Mouse (Mus musculus) adrenal gland, postnatal 14 days (tissue): ENCODE measurements at regions not wholly inside any gene's neighbourhood (a gene's known extent, or its start where the extent isn't known, plus 50 kb on each side); places are given as distances from the start of the nearest gene placed in this dataset.

ENCODE experiments used
- DNase-seq: peaks from one replicate; pipeline ENCODE4 v3.0.0; 2021; ENCODE audit warnings: mixed read lengths

DNA sequence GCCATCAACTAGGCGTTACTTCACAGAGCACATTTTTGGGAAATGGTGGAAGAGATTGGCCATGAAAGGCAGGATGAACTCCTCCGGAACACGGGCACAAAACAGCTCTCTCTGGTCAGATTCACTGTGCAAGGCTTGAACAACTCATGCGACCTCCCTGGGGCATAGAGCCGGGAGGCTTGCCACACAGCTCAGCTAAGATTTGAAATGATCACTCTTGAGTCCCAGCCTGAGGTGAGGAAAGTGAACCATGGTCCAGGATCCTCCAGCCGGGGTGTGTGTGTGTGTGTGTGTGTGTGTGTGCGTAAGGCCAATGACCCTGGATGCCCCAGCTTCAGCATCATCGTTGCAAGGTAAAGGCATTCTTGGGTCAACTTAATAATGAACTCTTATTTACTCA, 237.5 kb downstream of the Gm45692 start:
- DNase-seq, result peak; percentile 36

DNA sequence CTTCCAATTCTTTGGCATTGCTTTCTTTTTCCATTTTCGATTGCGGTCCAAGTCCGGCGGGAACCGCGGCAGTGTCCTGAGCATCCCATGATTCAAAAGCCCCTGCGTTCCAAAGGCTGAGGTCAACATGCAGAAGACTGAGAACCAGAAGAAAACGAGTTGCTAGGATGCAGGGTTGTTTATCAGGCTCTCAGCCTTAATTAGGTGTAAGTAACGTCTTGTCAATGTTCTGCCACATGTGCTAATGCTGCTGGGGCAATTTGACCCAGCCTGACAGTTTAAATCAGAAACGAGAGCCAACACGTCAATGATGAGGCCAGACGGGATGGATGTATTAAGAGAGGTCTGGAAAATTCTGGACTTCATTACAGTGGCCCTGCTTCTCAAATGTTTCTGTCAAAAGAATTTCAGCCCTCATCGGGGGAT, 239.4 kb downstream of the Gm45692 start:
- DNase-seq, result no peak

DNA sequence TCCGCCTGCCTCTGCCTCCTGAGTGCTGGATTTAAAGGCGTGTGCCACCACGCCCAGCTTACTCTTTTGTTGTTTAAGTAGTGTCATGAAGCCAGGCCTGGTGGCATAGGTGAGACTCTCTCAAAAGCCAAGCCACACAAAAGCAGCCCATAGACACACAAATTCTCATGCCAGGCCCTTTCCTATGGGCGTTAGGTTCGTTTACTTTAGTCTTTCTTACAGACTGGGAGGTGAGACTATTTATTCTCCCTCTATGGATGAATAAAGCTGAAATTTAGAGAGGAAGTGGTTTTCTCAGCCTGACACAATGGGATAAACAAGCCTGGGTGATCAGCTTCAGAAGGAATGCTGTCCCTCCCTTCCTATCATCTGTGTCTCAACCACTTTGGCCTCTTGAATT, 243.0 kb downstream of the Gm45692 start:
- DNase-seq, result no peak

GRCm38 (mm10) chr8:26363616-26364015, 244.3 kb downstream of the Gm45692 start:
- no peak for DNase-seq

- no peak for DNase-seq
Measured at GRCm38 (mm10) chr8:26364637-26365036, 245.3 kb downstream of the Gm45692 start.

DNA sequence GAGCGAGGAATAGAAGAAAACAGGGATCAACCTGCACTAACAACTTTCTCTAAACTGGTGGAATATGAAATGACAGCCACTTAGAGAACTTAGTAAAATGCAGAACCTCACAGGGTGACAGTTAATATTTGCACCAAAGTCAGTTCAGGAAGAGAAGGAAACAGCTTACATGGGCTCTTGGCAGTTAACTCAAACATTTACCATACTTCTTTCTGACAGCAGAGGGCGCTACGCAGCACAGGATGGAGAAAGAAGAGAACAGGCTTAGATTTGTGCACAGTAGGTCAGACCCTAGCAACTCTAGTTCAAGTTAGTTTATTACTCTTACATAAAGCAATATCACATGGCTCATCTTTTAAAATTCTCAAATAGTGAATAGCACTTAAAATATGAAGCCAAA, 261.3 kb downstream of the Gm45692 start:
- peak; percentile 80 for DNase-seq

GRCm38 (mm10) chr8:26382426-26382825, 263.1 kb downstream of the Gm45692 start:
- peak; percentile 17 for DNase-seq

DNA sequence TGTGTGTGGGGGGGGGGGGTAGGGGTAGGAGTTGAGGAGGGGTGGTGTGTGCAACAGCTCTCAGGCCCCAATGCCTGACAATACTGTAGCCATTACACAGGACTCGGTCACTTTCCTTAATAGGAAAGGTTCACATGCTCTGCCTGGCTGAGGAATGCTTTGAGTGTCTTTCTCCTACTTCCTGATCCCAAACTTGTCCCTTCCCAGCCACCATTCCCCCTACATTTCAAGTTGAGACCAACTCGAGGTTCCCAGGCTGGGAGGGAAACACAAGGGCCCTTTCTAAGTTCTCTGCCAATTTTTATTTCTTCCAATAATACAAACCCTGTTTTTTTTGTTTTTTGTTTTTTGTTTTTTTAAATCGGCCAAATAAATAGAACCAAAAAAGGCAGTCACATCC, 264.6 kb downstream of the Gm45692 start:
- no peak for DNase-seq

DNA sequence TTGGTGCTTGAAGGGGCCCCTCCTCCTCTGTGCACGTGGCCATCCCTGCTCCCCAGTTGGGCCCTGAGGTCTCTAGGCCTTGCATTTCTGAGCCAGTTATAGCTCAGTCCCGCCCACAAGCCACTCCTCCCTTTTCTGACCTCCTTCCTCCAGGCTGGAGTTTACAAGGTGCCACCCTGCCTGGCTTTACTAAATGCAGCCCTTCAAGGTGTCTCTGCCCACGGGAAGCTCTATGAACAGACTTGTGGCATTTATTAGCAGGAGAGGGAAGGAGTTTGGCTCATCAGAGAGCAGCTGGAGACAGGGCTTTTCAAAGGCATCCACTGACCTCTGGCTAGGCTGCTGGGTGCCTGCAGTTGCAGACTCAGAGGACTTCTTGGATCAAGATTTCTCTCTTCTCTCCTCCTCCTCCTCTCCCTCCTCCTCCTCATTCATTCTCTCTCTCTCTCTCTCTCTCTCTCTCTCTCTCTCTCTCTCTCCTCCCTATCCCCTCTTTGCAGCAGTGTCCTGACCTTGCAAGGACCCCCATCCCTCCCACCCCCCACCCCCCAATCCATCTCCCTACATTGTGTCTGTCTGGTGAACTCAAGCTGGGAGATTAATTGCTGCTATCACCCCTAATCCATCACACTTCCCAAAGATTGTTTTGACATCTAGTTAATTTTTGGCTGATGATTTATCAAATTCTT, 265.1 kb downstream of the Gm45692 start:
- peak; percentile 67 for DNase-seq

DNA sequence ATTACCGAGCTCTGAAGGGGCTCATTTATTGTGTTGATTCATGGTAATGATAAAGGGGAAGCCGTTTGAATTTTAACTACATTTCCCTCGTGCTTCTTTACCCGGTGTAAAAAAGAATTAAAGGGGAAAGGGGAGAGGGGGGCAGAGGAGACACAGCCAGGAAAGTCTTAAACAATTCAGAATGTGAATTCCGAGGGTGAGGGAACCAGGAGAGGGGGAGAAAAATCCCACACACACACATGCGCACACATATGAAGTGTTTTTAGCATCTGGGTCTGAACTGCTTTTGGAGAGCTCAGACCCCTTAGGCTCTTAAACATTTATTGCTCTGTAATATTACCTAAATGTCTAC, 265.6 kb downstream of the Gm45692 start:
- no peak for DNase-seq

DNA sequence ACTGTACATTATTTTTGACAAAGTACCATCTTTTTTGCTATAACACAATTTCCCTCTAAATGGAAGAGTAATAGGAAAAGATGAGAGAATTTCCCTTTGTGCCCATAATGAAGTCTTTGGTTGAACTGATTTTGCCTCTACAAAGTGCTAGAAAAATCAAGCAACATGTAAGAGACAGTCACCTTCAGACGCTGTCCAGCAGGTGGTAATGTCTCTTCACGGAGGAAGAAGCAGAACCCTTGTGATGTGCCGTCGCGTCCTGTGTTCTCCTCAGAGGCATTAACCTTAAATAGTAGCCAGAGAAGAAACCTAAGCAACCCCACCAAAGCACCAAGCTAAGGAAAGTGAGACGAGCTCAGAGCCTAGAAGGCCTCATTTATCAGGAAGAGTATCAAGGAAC, 275.7 kb downstream of the Gm45692 start:
- peak; percentile 29 for DNase-seq

DNA sequence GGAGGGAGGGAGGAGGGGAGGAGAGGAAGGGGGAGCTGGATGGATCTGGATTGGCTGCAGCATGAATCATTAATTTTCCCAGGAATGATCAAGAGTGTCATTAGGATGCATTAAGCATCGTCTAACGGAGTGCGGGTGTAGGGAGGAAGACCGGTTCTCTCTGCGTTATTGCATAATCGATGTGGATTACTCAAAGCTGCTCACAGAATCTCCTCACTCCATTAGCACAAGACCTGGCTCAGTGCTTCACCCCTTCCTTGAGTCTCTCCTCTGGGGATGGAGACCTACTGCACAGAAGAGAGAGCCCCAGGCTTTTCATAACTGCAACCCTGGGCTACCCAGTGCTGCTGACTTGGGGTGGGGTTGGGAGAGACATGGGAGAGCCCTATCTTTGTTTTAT, 300.7 kb downstream of the Gm45692 start:
- no peak for DNase-seq

- no peak for DNase-seq
Measured at GRCm38 (mm10) chr8:26420536-26420935, 301.2 kb downstream of the Gm45692 start.

- no peak for DNase-seq
Measured at GRCm38 (mm10) chr8:26427311-26427710, 308.0 kb downstream of the Gm45692 start.

DNA sequence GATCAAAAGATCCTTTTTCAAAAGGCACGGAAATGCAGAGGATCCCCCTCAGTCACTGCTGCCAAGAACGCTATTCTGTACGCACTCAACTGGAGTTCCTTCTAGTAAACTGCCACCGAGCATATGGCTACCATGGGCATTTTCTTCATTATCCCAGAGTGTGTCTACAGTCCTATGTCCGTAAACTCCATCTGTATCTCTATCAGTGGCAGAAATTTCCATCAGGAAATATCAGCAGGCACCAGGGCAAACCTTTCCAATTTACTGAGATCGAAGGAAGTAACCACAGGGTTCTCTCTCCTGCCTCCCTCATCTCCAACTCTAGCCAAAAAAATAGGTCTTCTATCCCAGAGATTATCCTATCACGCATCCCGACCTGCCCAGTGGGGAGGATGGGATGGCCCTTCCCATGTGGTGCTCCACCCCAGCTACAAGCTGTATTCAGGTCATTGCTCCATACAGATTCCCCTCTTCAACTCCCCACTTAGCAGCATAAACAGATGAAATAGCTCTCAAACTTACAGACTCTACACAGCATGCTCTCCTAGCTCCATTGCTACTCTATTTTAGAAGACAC, 310.5 kb downstream of the Gm45692 start:
- no peak for DNase-seq

GRCm38 (mm10) chr8:26432161-26432919, 313.0 kb downstream of the Gm45692 start:
- no peak for DNase-seq

- DNase-seq, result no peak
Measured at GRCm38 (mm10) chr8:26436236-26436635, 316.9 kb downstream of the Gm45692 start.

GRCm38 (mm10) chr8:26437571-26437970, 318.2 kb downstream of the Gm45692 start:
- DNase-seq, result no peak

- DNase-seq, result peak; percentile 32
Measured at GRCm38 (mm10) chr8:26438246-26438862, 319.0 kb downstream of the Gm45692 start.

DNA sequence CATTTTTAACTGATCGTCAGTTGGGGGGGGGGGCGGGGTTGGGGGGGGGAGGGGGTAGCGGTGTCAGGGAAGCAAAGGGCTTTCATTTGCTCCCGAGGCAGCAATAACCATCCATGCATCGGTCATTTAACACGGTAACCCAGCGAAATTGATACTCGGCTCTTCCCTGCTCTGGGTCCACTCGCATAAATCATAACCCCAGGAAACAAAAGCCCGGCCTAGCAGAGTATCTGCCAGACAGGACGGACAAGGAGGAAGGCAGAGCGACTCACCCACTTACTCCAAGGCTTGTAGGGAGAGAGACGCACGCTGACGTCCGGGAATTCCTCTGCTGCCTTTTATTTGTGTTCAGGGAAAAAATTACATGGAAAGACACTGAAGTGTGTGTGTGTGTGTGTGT, 319.5 kb downstream of the Gm45692 start:
- peak; percentile 43 for DNase-seq

- DNase-seq, result peak; percentile 32
Measured at GRCm38 (mm10) chr8:26441268-26442030, 322.1 kb downstream of the Gm45692 start.

GRCm38 (mm10) chr8:26443041-26443440, 323.7 kb downstream of the Gm45692 start:
- DNase-seq, result peak; percentile 88
